Mouse (Mus musculus): Measurements from ENCODE around the gene Mgrn1.

Mgrn1 gene

DNA sequence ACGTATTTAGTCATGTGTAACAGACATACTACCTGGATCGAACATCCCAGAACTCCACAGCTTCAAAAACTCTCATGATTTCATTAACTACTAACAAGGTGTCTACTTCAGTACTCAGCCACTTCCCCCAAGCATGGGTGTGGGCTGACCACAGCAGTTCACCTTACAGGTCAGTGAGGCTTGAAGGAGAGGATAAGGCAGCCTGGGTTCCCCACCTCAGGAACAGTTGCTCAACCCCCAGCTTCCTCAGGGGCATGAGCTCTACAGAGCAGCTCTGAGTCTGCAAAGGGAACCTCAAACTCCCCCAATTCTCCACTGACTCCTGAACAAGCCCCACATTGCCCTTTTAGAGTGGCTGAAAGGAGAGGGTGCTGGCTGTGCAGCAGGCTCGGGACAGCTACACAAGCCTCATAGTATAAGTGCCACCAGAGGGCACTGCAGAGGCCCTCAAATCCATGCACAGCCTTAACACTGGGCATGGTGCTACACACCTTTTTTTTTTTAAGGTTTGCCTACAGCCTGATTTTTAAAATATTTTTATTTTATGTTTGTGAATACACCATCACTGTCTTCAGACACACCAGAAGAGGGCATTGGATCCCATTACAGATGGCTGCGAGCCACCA, 93.8 kb downstream of the Mgrn1 start:
- DNase-seq (ENCODE audit: low read depth): no peak

DNA sequence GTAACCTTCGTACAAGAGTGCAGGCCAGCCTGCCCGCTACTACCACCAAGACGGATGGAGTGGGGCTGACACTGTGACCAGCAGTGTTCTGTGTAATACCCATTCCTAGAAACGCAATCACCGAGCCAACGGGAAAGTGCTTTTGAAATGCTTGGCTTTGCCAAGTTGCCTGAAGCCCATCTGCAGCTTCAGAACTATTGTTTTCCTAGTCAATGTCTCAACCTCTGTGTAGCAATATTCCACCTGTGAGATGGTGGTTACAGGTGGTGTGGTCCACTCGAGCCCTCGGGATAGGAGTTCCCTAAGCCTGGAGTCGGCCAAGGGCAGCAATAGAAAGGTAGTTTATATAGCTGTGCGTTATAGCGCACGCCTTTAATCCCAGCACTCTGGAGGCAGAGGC, 98.7 kb downstream of the Mgrn1 start:
- no peak for DNase-seq (ENCODE audit: low read depth)

Data from fibroblast of lung, adult 2 months (primary cell).